ENCODE assay signal across 8 mouse cellular contexts in the genomic region with DNA sequence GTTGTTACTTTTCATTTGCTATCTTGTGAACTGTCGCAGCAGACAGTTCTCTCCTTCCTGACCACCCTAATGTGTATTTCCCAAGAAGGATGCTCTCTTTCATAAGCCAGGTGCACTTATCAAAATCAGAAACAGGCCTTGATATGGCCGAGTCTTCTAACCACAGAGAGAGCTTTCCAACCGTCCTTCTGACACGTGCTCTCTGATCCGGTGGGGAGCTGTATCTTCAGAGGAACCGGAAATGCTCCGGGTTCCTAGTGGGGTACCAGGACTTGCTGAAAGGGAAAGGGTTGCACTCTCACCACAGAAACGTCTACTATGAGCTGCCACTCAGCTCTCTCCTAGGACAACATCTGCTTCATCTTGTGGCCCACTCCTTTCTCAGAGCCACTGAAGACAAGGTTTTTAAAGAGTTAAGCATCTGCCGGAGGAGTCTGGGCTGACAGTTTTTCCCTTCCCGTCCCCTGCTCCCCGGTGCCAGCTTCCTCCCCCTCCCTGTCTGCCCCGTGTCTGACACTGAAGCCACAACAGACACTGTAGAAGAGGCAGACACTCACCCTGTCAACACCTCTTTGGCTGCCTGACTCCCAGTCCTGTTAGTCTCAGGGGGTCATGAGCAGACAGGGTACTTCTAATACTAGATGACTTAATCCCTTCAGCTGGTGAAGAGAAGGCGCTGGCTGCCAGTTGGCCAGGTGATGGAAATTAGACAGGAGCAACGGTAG.
DNase-seq lines count a peak whose midpoint lies in the region; ATAC-seq and TF ChIP-seq lines count a peak whose summit lies in the region.

No protein-coding gene starts in this region.

- peak overlapping the region; percentile 57 for H3K4me2 ChIP-seq in heart, embryonic 12.5 days
- H3K4me2 ChIP-seq in stomach, postnatal 0 days (replicated peaks; ENCODE audit: low read depth), result no peak overlapping the region
- H3K4me2 ChIP-seq in kidney, embryonic 14.5 days (replicated peaks; ENCODE audit: low read depth, low read length), result no peak overlapping the region

- H3K4me1 ChIP-seq in heart, embryonic 12.5 days (replicated peaks), result peaks cover 13% of the 10 kb centered on the region
- no peaks in the 10 kb centered on the region for H3K4me1 ChIP-seq in forebrain, embryonic 10.5 days
- no peaks in the 10 kb centered on the region for H3K4me1 ChIP-seq in stomach, postnatal 0 days (replicated peaks; ENCODE audit: control insufficient read depth, insufficient read depth)
- no peaks in the 10 kb centered on the region for H3K4me1 ChIP-seq in kidney, embryonic 14.5 days (ENCODE audit: control insufficient read depth, insufficient read depth, low read length)

- no peak for TF ChIP-seq CTCF in stomach, postnatal 0 days (IDR thresholded peaks at IDR 0.05; ENCODE audit: low read depth)

- ATAC-seq in heart, embryonic 12.5 days (ENCODE audit: insufficient number of reproducible peaks, low FRiP score), result peak; percentile 77
- ATAC-seq in hematopoietic stem cell, adult 5-6 weeks (replicated peaks in 1 of 2; ENCODE audit: insufficient read depth in 1 of 2, low FRiP score in 2 of 2, low TSS enrichment in 1 of 2, low read depth in 1 of 2, poor library complexity in 2 of 2, severe bottlenecking in 2 of 2), result peak; percentile 61 to 79
- ATAC-seq in neutrophil, adult 5-6 weeks (ENCODE audit: extremely low read depth, insufficient number of reproducible peaks, low FRiP score, poor library complexity, severe bottlenecking), result peak; percentile 23; the same call in 1 of the 2 replicates
- no peak for ATAC-seq in stomach, postnatal 0 days (ENCODE audit: low FRiP score, low TSS enrichment)
- ATAC-seq in kidney, embryonic 14.5 days (ENCODE audit: low FRiP score, low TSS enrichment), result no peak

- H3K27ac ChIP-seq in heart, embryonic 12.5 days (ENCODE audit: poor library complexity, severe bottlenecking), result no peak overlapping the region
- no peak overlapping the region for H3K27ac ChIP-seq in forebrain, embryonic 10.5 days
- no peak overlapping the region for H3K27ac ChIP-seq in stomach, postnatal 0 days (replicated peaks)
- no peak overlapping the region for H3K27ac ChIP-seq in kidney, embryonic 14.5 days (ENCODE audit: low read depth, low read length)

- 6% methylated on average over 14 of the region's 14 CpGs for WGBS in heart, embryonic 12.5 days
- WGBS in forebrain, embryonic 10.5 days, result 61% methylated on average over 14 of the region's 14 CpGs
- WGBS in stomach, postnatal 0 days, result 44% methylated on average over 14 of the region's 14 CpGs
- 38% methylated on average over 14 of the region's 14 CpGs for WGBS in kidney, embryonic 14.5 days

- no peak for TF ChIP-seq EP300 in stomach, postnatal 0 days (optimal IDR thresholded peaks at IDR 0.05)

- DNase-seq in heart, postnatal 25 days (ENCODE audit: low spot score), result no peak
- DNase-seq in T-cell, adult 2 months (ENCODE audit: low spot score), result peak; percentile 58
- no peak for DNase-seq in forebrain, embryonic 10.5 days (ENCODE audit: extremely low spot score, low spot score)
- DNase-seq in stomach, postnatal 0 days (ENCODE audit: low spot score), result no peak

- no peaks in the 10 kb centered on the region for H3K36me3 ChIP-seq in heart, embryonic 12.5 days
- H3K36me3 ChIP-seq in forebrain, embryonic 10.5 days (replicated peaks), result no peaks in the 10 kb centered on the region
- no peaks in the 10 kb centered on the region for H3K36me3 ChIP-seq in stomach, postnatal 0 days (ENCODE audit: control insufficient read depth, insufficient read depth, low read length)
- H3K36me3 ChIP-seq in kidney, embryonic 14.5 days (ENCODE audit: control insufficient read depth, insufficient read depth, low read length), result no peaks in the 10 kb centered on the region

- H3K4me3 ChIP-seq in heart, embryonic 12.5 days, result peak overlapping the region; percentile 16; the same call in 1 of the 2 replicates
- H3K4me3 ChIP-seq in forebrain, embryonic 10.5 days, result no peak overlapping the region
- no peak overlapping the region for H3K4me3 ChIP-seq in stomach, postnatal 0 days (ENCODE audit: low read depth, low read length)
- no peak overlapping the region for H3K4me3 ChIP-seq in kidney, embryonic 14.5 days (ENCODE audit: low read length)

- no peaks in the 10 kb centered on the region for H3K9me3 ChIP-seq in heart, embryonic 12.5 days (replicated peaks)
- H3K9me3 ChIP-seq in forebrain, embryonic 10.5 days, result no peaks in the 10 kb centered on the region
- no peaks in the 10 kb centered on the region for H3K9me3 ChIP-seq in stomach, postnatal 0 days (ENCODE audit: control insufficient read depth, low read length)
- H3K9me3 ChIP-seq in kidney, embryonic 14.5 days (ENCODE audit: control insufficient read depth, low read length), result no peaks in the 10 kb centered on the region

- no peak overlapping the region; the same call in 1 of the 2 replicates for H3K9ac ChIP-seq in heart, embryonic 12.5 days
- no peak overlapping the region for H3K9ac ChIP-seq in stomach, postnatal 0 days (ENCODE audit: low read length)
- H3K9ac ChIP-seq in kidney, embryonic 14.5 days (ENCODE audit: low read depth, low read length), result no peak overlapping the region

- intact Hi-C loops in heart, postnatal 25 days (cut with DNase I), result no loop called here

- peaks cover 58% of the 10 kb centered on the region for H3K27me3 ChIP-seq in heart, embryonic 12.5 days (replicated peaks)
- no peaks in the 10 kb centered on the region for H3K27me3 ChIP-seq in forebrain, embryonic 10.5 days (ENCODE audit: poor library complexity, severe bottlenecking)
- no peaks in the 10 kb centered on the region for H3K27me3 ChIP-seq in stomach, postnatal 0 days (ENCODE audit: control insufficient read depth, insufficient read depth, low read length)
- no peaks in the 10 kb centered on the region for H3K27me3 ChIP-seq in kidney, embryonic 14.5 days (ENCODE audit: control insufficient read depth, insufficient read depth, low read length)

Comparison
In these comparisons a context has a peak if more than half of its experiments do, and no peak if none do; other contexts are left out.
1. ATAC-seq: peak in heart, embryonic 12.5 days (single experiment), hematopoietic stem cell, adult 5-6 weeks (2 of 2) and neutrophil, adult 5-6 weeks (single experiment); none in stomach, postnatal 0 days (single experiment) and kidney, embryonic 14.5 days (single experiment).